Mouse (Mus musculus): ENCODE data around the gene Zfp654.

Zfp654 gene

GRCm38 (mm10) chr16:64852891-64853290 lies 1.4 kb upstream of the Zfp654 start:
- no peak for DNase-seq (ENCODE audit: low spot score)

GRCm38 (mm10) chr16:64852441-64852871 lies 1.0 kb upstream of the Zfp654 start:
- DNase-seq (ENCODE audit: low spot score): peak; percentile 56

GRCm38 (mm10) chr16:64851085-64851562 lies 328 bp downstream of the Zfp654 start:
- no peak for DNase-seq (ENCODE audit: low spot score)

- DNase-seq (ENCODE audit: low spot score): peak; percentile 28
Observed at GRCm38 (mm10) chr16:64850287-64851084, 966 bp downstream of the Zfp654 start.

- DNase-seq (ENCODE audit: low spot score): no peak
Observed at GRCm38 (mm10) chr16:64845947-64846346, 5.5 kb downstream of the Zfp654 start.

- no peak for DNase-seq (ENCODE audit: low spot score)
Observed at GRCm38 (mm10) chr16:64842374-64842729, 9.1 kb downstream of the Zfp654 start.

- no peak for DNase-seq (ENCODE audit: low spot score)
Observed at GRCm38 (mm10) chr16:64841481-64842373, 9.7 kb downstream of the Zfp654 start.

GRCm38 (mm10) chr16:64836709-64837108 lies 14.7 kb downstream of the Zfp654 start:
- no peak for DNase-seq (ENCODE audit: low spot score)

- DNase-seq (ENCODE audit: low spot score): no peak
Observed at GRCm38 (mm10) chr16:64835996-64836545, 15.4 kb downstream of the Zfp654 start.

GRCm38 (mm10) chr16:64830291-64830690 lies 21.2 kb downstream of the Zfp654 start:
- DNase-seq (ENCODE audit: low spot score): no peak

GRCm38 (mm10) chr16:64824474-64824873 lies 27.0 kb downstream of the Zfp654 start:
- no peak for DNase-seq (ENCODE audit: low spot score)

GRCm38 (mm10) chr16:64823890-64824289 lies 27.6 kb downstream of the Zfp654 start:
- DNase-seq (ENCODE audit: low spot score): no peak

- no peak for DNase-seq (ENCODE audit: low spot score)
Observed at GRCm38 (mm10) chr16:64817094-64817765, 34.2 kb downstream of the Zfp654 start.

- no peak for DNase-seq (ENCODE audit: low spot score)
Observed at GRCm38 (mm10) chr16:64803041-64803440, 48.4 kb downstream of the Zfp654 start.

GRCm38 (mm10) chr16:64801638-64802037 lies 49.8 kb downstream of the Zfp654 start:
- DNase-seq (ENCODE audit: low spot score): no peak

GRCm38 (mm10) chr16:64800393-64800792 lies 51.1 kb downstream of the Zfp654 start:
- no peak for DNase-seq (ENCODE audit: low spot score)

- DNase-seq (ENCODE audit: low spot score): no peak
Observed at GRCm38 (mm10) chr16:64794802-64795201, 56.6 kb downstream of the Zfp654 start.

- DNase-seq (ENCODE audit: low spot score): no peak
Observed at GRCm38 (mm10) chr16:64789706-64790105, 61.7 kb downstream of the Zfp654 start.

GRCm38 (mm10) chr16:64775516-64775915 lies 75.9 kb downstream of the Zfp654 start:
- DNase-seq (ENCODE audit: low spot score): no peak

- no peak for DNase-seq (ENCODE audit: low spot score)
Observed at GRCm38 (mm10) chr16:64771431-64771818, 80.0 kb downstream of the Zfp654 start.

GRCm38 (mm10) chr16:64770521-64771430 lies 80.7 kb downstream of the Zfp654 start, which contains the start of gene 4930453N24Rik:
Gene 4930453N24Rik (minus strand): TSS chr16:64771161.
- DNase-seq (ENCODE audit: low spot score): peak; percentile 82
